Mouse (Mus musculus) G1E-ER4 (cell line): Measurements from ENCODE around the gene Ttc27. TPM values are rescaled to one million over a fixed set of nuclear protein-coding genes. Genes with fewer than 3 reads are reported as not detected.

Experiments used
- GATA1 ChIP-seq: IDR thresholded peaks from one replicate; pipeline ENCODE4 v1.8.0; 2012; ENCODE audit warnings: low read length, inconsistent platforms
- polyA plus RNA-seq: library from polyadenylated mRNA; stranded (reverse); fragments of >175 nt; gene quantifications from 2 replicates; pipeline ENCODE4 v1.2.3, GENCODE M21; 2012

Ttc27 gene
- polyA plus RNA-seq, 1 experiment, result 30.0 TPM

DNA sequence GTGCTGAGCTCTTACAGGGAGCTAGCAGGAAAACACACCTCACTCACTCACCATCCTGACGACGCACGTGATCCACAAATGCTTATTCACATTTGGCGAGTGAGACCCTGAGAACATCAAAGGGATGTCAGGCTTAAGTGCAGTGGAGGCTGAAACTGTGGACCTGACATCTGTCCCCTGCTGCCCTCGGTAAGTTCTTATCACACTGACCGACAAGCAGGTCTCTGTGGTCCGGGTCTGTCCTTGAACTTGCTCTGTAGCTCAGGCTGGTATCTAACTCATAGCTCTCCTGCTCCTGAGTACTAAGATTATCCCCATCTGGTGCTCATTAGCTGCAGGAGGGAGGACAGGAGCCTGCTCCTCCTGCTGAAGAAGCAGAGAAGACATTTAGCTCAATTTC, 162.2 kb downstream of the Ttc27 start:
- TF ChIP-seq GATA1, result no peak

DNA sequence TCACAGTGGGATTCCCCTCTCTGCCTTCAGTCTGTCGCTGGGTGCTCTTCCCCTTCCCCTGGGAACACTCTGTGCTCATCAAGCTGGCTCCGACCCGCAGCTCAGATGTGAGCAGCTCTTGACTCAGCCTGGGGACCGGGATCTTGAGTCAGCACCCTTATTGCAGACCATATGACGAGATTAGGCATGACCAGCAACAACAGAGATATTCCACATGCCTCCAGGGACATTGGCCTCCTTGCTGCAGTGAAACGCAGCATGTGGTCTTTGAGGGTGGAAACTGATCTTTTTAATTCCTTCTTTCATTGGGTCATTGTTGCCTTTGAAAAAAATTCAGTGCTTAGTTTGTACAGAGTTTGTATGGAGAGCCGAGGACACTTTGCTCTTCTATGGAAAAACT, 169.5 kb downstream of the Ttc27 start:
- TF ChIP-seq GATA1, result no peak

DNA sequence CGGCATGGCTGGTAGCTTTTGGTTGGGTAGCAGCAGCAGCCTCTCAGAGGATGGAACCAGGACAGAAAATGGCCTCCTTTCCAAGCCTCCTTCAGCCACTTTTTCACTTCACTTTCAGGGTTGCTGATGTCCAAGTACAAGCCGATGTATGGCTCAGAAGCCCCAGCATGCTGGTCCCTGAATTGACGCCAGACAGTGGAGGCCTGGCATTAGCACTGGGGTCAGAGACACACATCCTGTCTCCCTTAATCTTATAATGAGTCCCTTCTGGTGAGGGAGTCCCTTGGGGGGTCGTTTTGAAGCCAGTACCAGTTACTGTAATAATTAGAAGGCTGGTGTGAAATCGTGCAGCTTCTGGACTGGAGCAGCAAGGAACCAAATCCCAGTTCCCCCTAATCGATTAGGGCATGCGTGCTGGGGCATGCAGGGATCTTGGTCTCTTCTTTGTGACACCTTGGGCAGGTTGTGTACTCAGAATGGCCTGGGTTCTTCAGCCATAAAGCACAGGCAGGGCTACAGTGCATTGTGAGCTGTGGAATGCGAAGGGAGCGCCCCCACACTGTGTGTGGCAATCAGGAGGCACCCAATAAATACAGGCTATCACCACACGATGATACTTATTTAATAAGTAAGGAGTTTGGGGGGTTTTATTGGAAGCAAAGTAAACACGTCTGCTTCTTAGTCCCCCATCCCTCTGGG, 171.5 kb downstream of the Ttc27 start:
- TF ChIP-seq GATA1, result no peak

DNA sequence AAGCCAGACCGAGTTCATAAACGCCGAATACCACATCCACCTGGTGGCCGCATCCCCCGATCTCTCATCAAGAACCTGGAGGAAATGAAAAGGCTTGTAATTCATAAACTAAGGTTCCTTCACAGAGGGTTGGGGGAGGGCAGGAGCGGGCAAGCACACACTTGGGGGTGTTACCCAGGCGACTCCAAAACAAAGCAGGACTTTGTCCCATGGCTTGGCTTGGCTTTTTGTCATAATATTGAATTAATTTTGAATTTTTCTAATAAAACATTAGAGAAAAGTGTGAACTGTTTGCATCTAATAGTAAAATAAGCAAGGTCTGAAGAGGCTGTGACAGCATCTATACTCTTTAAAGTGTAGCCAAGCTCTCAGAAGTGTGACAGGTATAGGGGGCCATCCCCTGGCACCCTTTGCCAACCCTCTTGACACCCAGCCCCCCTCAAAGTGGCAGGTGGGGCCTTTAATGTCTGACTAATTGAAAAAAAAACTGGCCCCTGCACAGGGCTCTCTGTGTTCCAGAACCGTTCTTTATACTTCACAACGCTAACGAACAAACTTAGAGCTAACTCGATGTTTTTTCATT, 172.1 kb downstream of the Ttc27 start:
- no peak for TF ChIP-seq GATA1

DNA sequence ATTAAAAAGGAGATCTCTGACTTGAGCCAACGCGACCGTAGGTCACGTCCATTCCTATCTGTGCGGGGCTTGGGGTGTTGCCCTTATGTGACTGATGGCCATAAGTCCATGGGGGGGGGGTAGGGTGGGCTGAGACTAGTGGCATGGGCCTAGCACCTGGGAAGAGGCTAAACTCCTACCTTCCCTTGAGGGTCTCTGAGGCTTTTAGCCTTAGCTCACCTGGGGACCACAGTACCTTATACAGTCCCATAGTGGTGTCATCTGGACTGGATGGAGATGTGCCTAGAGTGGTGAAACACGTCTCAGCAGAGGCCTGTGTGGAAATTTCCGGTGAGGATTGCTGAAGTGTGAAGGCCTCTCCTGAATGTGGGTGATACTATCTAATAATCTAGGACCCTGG, 184.9 kb downstream of the Ttc27 start:
- TF ChIP-seq GATA1, result no peak

DNA sequence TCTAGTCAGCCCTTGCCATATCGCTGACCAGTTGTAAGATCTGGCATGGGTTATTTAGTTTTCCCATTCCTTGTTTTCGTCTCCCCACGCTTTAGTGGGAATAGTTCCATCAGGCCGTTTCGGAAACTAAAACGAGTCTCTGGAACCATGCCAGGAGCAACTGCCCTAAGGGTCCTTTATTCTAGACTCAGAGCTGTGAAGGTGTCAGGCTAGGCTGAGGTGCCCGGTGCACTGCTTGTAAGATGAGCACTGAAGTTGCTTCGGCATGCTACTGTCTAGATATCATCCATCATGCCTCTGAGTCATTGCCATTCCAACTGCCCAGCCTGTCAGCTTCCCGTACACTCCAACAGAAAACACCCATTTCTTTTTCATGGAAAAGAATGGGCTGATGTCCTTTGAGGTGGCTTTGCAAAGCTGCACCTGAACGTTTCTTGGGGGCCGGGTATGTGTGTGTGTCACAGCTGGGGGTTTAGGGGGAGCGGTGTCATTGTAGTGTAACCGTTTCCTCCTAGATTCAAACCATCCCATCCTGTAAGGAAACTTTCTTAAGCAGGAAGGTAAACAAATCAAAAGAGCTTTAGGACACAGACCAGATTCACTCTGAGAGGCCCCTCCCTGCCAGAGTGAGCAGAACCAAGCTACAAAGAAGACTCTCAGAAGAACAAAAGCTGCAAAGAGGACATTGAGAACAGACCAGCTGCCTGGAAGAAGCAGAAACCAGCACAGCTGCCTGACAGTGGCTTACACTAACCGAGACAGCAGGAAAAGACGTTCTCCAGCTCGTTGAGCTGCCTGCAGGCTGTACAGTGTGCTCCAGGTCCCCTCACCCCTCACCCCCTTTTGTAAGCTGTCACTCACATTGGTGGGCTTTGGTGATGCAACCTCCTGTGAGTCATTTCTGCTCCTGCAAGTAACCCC, 186.1 kb downstream of the Ttc27 start:
- TF ChIP-seq GATA1, result no peak

DNA sequence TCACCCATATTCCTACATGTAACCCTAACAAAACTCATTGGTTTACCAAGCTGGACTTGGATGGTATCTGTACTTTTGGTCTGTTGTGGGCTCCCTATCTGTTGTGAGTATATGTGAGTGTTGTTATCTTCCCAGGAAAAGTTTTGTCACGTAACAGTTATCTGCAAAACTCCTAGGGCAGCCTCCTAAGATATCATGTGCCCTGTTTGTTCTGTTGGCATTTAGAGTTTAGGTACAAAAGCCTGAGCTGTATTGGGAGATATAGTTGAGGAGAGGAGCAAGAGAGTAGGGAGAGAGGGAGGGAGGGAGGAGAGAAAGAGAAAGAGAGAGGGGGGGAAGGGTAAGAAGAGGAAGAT, 186.8 kb downstream of the Ttc27 start:
- no peak for TF ChIP-seq GATA1

DNA sequence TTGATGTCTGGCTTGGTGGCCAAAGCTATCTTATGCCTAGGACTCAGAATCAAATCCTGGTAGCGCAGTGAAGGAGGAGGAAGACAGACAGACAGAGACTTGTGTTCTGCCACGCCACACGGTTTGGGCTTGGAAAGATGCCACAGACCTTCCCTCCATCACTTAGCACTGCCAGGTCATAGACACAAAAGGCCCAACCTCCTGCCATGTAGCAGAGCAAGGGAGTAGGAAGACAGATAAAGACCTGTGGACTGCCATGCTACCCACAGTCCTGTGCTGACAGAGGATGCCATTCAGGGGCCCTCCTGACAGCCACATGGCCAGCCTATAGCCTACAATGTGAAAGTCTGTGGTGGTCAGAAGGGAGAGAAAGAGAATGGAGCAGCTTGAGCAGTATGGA, 187.4 kb downstream of the Ttc27 start:
- TF ChIP-seq GATA1, result no peak

DNA sequence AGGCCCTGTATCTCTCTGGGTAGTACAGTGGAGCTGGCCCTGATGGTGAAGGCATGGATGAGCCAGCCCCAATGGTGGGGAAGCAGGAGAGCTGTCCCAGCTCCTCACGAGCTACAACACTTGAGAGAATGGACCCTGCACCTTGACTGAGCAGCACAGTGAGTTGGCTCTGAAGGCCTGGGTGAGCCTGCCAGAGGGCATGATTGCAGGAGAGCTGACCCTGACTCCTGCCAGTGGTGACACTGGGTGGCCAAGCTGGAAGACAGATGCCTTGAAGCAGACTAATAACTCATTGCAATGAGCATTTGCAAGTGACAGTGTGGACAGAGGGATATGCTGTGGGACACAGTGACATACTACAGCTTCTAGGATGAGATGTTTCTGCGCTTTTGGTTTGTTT, 195.5 kb downstream of the Ttc27 start:
- TF ChIP-seq GATA1, result no peak

Other genes with a start within 250 kb of the Ttc27 start
- gene Yipf4, start 228.2 kb upstream of the Ttc27 start, polyA plus RNA-seq, result 14.4 and 16.8 TPM in 2 replicates
- gene Birc6, start 189.4 kb upstream of the Ttc27 start, polyA plus RNA-seq, result 18.7 and 36.7 TPM in 2 replicates